Mouse (Mus musculus): ENCODE measurements around the gene Slc35f1. TPM values are rescaled to one million over a fixed set of nuclear protein-coding genes. Genes with fewer than 3 reads are reported as not detected.

The Slc35f1 gene
- polyA plus RNA-seq, 1 experiment from 2014 or later, result 0.93 TPM

- Histone ChIP-seq H3K36me3 (ENCODE audit: control insufficient read depth, insufficient read depth, low read length) (no peaks in the 10 kb centered on the region), H3K4me3 (ENCODE audit: low read length) (no peak overlapping the region), H3K27me3 (ENCODE audit: control insufficient read depth, insufficient read depth, low read depth, low read length) (no peaks in the 10 kb centered on the region), H3K9ac (ENCODE audit: low read length) (no peak overlapping the region), H3K27ac (ENCODE audit: low read length) (no peak overlapping the region), H3K4me1 (replicated peaks; ENCODE audit: control insufficient read depth, insufficient read depth, low read length) (no peaks in the 10 kb centered on the region), H3K4me2 (ENCODE audit: low read depth, low read length) (no peak overlapping the region), H3K9me3 (ENCODE audit: control insufficient read depth, low read length) (no peaks in the 10 kb centered on the region)
- 83% methylated on average over 1 of the region's 1 CpGs for WGBS
- ATAC-seq (ENCODE audit: low read depth), result no peak
Observed at GRCm38 (mm10) chr10:52760527-52760926, 70.2 kb downstream of the Slc35f1 start.

GRCm38 (mm10) chr10:52779926-52780485, 89.7 kb downstream of the Slc35f1 start:
- Histone ChIP-seq H3K9me3 (ENCODE audit: control insufficient read depth, low read length) (no peaks in the 10 kb centered on the region), H3K27ac (ENCODE audit: low read length) (no peak overlapping the region)

GRCm38 (mm10) chr10:52787075-52787474, 96.7 kb downstream of the Slc35f1 start:
- ATAC-seq (ENCODE audit: low read depth), result no peak
- WGBS, result 71% methylated on average over 2 of the region's 2 CpGs

More at GRCm38 (mm10) chr10:52779926-52780485, 89.7 kb downstream of the Slc35f1 start:
- 36% methylated on average over 4 of the region's 4 CpGs for WGBS
- no peak for ATAC-seq (ENCODE audit: low read depth)
- H3K36me3 ChIP-seq (ENCODE audit: control insufficient read depth, insufficient read depth, low read length), result no peaks in the 10 kb centered on the region
- H3K4me2 ChIP-seq (ENCODE audit: low read depth, low read length), result no peak overlapping the region
- no peak overlapping the region for H3K4me3 ChIP-seq (ENCODE audit: low read length)
- no peak overlapping the region for H3K9ac ChIP-seq (ENCODE audit: low read length)
- H3K27me3 ChIP-seq (ENCODE audit: control insufficient read depth, insufficient read depth, low read depth, low read length), result no peaks in the 10 kb centered on the region
- H3K4me1 ChIP-seq (replicated peaks; ENCODE audit: control insufficient read depth, insufficient read depth, low read length), result no peaks in the 10 kb centered on the region

GRCm38 (mm10) chr10:52791560-52791959, 101.2 kb downstream of the Slc35f1 start:
- Histone ChIP-seq H3K9me3 (ENCODE audit: control insufficient read depth, low read length) (no peaks in the 10 kb centered on the region), H3K9ac (ENCODE audit: low read length) (no peak overlapping the region), H3K27me3 (ENCODE audit: control insufficient read depth, insufficient read depth, low read depth, low read length) (no peaks in the 10 kb centered on the region), H3K4me2 (ENCODE audit: low read depth, low read length) (no peak overlapping the region), H3K4me1 (replicated peaks; ENCODE audit: control insufficient read depth, insufficient read depth, low read length) (no peaks in the 10 kb centered on the region), H3K4me3 (ENCODE audit: low read length) (no peak overlapping the region), H3K36me3 (ENCODE audit: control insufficient read depth, insufficient read depth, low read length) (no peaks in the 10 kb centered on the region), H3K27ac (ENCODE audit: low read length) (no peak overlapping the region)
- 83% methylated on average over 6 of the region's 6 CpGs for WGBS
- no peak for ATAC-seq (ENCODE audit: low read depth)

More at GRCm38 (mm10) chr10:52787075-52787474, 96.7 kb downstream of the Slc35f1 start:
- H3K9ac ChIP-seq (ENCODE audit: low read length), result no peak overlapping the region
- H3K4me1 ChIP-seq (replicated peaks; ENCODE audit: control insufficient read depth, insufficient read depth, low read length), result no peaks in the 10 kb centered on the region
- no peaks in the 10 kb centered on the region for H3K27me3 ChIP-seq (ENCODE audit: control insufficient read depth, insufficient read depth, low read depth, low read length)
- no peaks in the 10 kb centered on the region for H3K9me3 ChIP-seq (ENCODE audit: control insufficient read depth, low read length)
- H3K4me2 ChIP-seq (ENCODE audit: low read depth, low read length), result no peak overlapping the region
- H3K4me3 ChIP-seq (ENCODE audit: low read length), result no peak overlapping the region
- no peak overlapping the region for H3K27ac ChIP-seq (ENCODE audit: low read length)
- H3K36me3 ChIP-seq (ENCODE audit: control insufficient read depth, insufficient read depth, low read length), result no peaks in the 10 kb centered on the region

GRCm38 (mm10) chr10:52797454-52797853, 107.1 kb downstream of the Slc35f1 start:
- no peaks in the 10 kb centered on the region for H3K27me3 ChIP-seq (ENCODE audit: control insufficient read depth, insufficient read depth, low read depth, low read length)
- no peak overlapping the region for H3K4me2 ChIP-seq (ENCODE audit: low read depth, low read length)
- 68% methylated on average over 4 of the region's 4 CpGs for WGBS
- H3K27ac ChIP-seq (ENCODE audit: low read length), result no peak overlapping the region
- H3K36me3 ChIP-seq (ENCODE audit: control insufficient read depth, insufficient read depth, low read length), result no peaks in the 10 kb centered on the region
- no peak overlapping the region for H3K4me3 ChIP-seq (ENCODE audit: low read length)
- no peak overlapping the region for H3K9ac ChIP-seq (ENCODE audit: low read length)
- H3K9me3 ChIP-seq (ENCODE audit: control insufficient read depth, low read length), result no peaks in the 10 kb centered on the region
- no peaks in the 10 kb centered on the region for H3K4me1 ChIP-seq (replicated peaks; ENCODE audit: control insufficient read depth, insufficient read depth, low read length)
- ATAC-seq (ENCODE audit: low read depth), result no peak

GRCm38 (mm10) chr10:52807808-52808207, 117.5 kb downstream of the Slc35f1 start:
- no peak for ATAC-seq (ENCODE audit: low read depth)
- 60% methylated on average over 2 of the region's 2 CpGs for WGBS
- H3K9ac ChIP-seq (ENCODE audit: low read length), result no peak overlapping the region
- H3K27ac ChIP-seq (ENCODE audit: low read length), result no peak overlapping the region
- no peaks in the 10 kb centered on the region for H3K4me1 ChIP-seq (replicated peaks; ENCODE audit: control insufficient read depth, insufficient read depth, low read length)
- no peak overlapping the region for H3K4me2 ChIP-seq (ENCODE audit: low read depth, low read length)
- H3K27me3 ChIP-seq (ENCODE audit: control insufficient read depth, insufficient read depth, low read depth, low read length), result no peaks in the 10 kb centered on the region
- H3K4me3 ChIP-seq (ENCODE audit: low read length), result no peak overlapping the region
- H3K9me3 ChIP-seq (ENCODE audit: control insufficient read depth, low read length), result no peaks in the 10 kb centered on the region
- no peaks in the 10 kb centered on the region for H3K36me3 ChIP-seq (ENCODE audit: control insufficient read depth, insufficient read depth, low read length)

- Histone ChIP-seq H3K27me3 (ENCODE audit: control insufficient read depth, insufficient read depth, low read depth, low read length) (no peaks in the 10 kb centered on the region), H3K9me3 (ENCODE audit: control insufficient read depth, low read length) (no peaks in the 10 kb centered on the region), H3K4me2 (ENCODE audit: low read depth, low read length) (no peak overlapping the region), H3K27ac (ENCODE audit: low read length) (no peak overlapping the region), H3K4me1 (replicated peaks; ENCODE audit: control insufficient read depth, insufficient read depth, low read length) (no peaks in the 10 kb centered on the region), H3K9ac (ENCODE audit: low read length) (no peak overlapping the region), H3K4me3 (ENCODE audit: low read length) (no peak overlapping the region), H3K36me3 (ENCODE audit: control insufficient read depth, insufficient read depth, low read length) (no peaks in the 10 kb centered on the region)
- 82% methylated on average over 4 of the region's 4 CpGs for whole genome bisulfite sequencing
- no peak for ATAC-seq (ENCODE audit: low read depth)
Observed at GRCm38 (mm10) chr10:52812861-52813260, 122.5 kb downstream of the Slc35f1 start.

GRCm38 (mm10) chr10:52814358-52814757, 124.0 kb downstream of the Slc35f1 start:
- no peaks in the 10 kb centered on the region for H3K9me3 ChIP-seq (ENCODE audit: control insufficient read depth, low read length)
- H3K4me3 ChIP-seq (ENCODE audit: low read length), result no peak overlapping the region
- no peaks in the 10 kb centered on the region for H3K36me3 ChIP-seq (ENCODE audit: control insufficient read depth, insufficient read depth, low read length)
- 46% methylated on average over 5 of the region's 5 CpGs for WGBS
- no peak overlapping the region for H3K4me2 ChIP-seq (ENCODE audit: low read depth, low read length)
- no peaks in the 10 kb centered on the region for H3K27me3 ChIP-seq (ENCODE audit: control insufficient read depth, insufficient read depth, low read depth, low read length)
- H3K27ac ChIP-seq (ENCODE audit: low read length), result no peak overlapping the region
- H3K4me1 ChIP-seq (replicated peaks; ENCODE audit: control insufficient read depth, insufficient read depth, low read length), result no peaks in the 10 kb centered on the region
- H3K9ac ChIP-seq (ENCODE audit: low read length), result no peak overlapping the region
- no peak for ATAC-seq (ENCODE audit: low read depth)

GRCm38 (mm10) chr10:52819661-52820060, 129.3 kb downstream of the Slc35f1 start:
- WGBS, result 69% methylated on average over 1 of the region's 1 CpGs
- no peak for ATAC-seq (ENCODE audit: low read depth)

GRCm38 (mm10) chr10:52822909-52823308, 132.6 kb downstream of the Slc35f1 start:
- 61% methylated on average over 2 of the region's 2 CpGs for WGBS
- no peak overlapping the region for H3K4me3 ChIP-seq (ENCODE audit: low read length)
- H3K27me3 ChIP-seq (ENCODE audit: control insufficient read depth, insufficient read depth, low read depth, low read length), result no peaks in the 10 kb centered on the region
- no peaks in the 10 kb centered on the region for H3K9me3 ChIP-seq (ENCODE audit: control insufficient read depth, low read length)
- no peak for ATAC-seq (ENCODE audit: low read depth)
- H3K4me1 ChIP-seq (replicated peaks; ENCODE audit: control insufficient read depth, insufficient read depth, low read length), result no peaks in the 10 kb centered on the region
- H3K9ac ChIP-seq (ENCODE audit: low read length), result no peak overlapping the region
- no peak overlapping the region for H3K27ac ChIP-seq (ENCODE audit: low read length)
- no peak overlapping the region for H3K4me2 ChIP-seq (ENCODE audit: low read depth, low read length)
- no peaks in the 10 kb centered on the region for H3K36me3 ChIP-seq (ENCODE audit: control insufficient read depth, insufficient read depth, low read length)

More at GRCm38 (mm10) chr10:52819661-52820060, 129.3 kb downstream of the Slc35f1 start:
- Histone ChIP-seq H3K4me2 (ENCODE audit: low read depth, low read length) (no peak overlapping the region), H3K4me3 (ENCODE audit: low read length) (no peak overlapping the region), H3K36me3 (ENCODE audit: control insufficient read depth, insufficient read depth, low read length) (no peaks in the 10 kb centered on the region), H3K9ac (ENCODE audit: low read length) (no peak overlapping the region), H3K9me3 (ENCODE audit: control insufficient read depth, low read length) (no peaks in the 10 kb centered on the region), H3K4me1 (replicated peaks; ENCODE audit: control insufficient read depth, insufficient read depth, low read length) (no peaks in the 10 kb centered on the region), H3K27me3 (ENCODE audit: control insufficient read depth, insufficient read depth, low read depth, low read length) (no peaks in the 10 kb centered on the region), H3K27ac (ENCODE audit: low read length) (no peak overlapping the region)

Data from lung, embryonic 16.5 days (tissue).